Mouse (Mus musculus): ENCODE data around the gene Bcas3.

Bcas3 gene

DNA sequence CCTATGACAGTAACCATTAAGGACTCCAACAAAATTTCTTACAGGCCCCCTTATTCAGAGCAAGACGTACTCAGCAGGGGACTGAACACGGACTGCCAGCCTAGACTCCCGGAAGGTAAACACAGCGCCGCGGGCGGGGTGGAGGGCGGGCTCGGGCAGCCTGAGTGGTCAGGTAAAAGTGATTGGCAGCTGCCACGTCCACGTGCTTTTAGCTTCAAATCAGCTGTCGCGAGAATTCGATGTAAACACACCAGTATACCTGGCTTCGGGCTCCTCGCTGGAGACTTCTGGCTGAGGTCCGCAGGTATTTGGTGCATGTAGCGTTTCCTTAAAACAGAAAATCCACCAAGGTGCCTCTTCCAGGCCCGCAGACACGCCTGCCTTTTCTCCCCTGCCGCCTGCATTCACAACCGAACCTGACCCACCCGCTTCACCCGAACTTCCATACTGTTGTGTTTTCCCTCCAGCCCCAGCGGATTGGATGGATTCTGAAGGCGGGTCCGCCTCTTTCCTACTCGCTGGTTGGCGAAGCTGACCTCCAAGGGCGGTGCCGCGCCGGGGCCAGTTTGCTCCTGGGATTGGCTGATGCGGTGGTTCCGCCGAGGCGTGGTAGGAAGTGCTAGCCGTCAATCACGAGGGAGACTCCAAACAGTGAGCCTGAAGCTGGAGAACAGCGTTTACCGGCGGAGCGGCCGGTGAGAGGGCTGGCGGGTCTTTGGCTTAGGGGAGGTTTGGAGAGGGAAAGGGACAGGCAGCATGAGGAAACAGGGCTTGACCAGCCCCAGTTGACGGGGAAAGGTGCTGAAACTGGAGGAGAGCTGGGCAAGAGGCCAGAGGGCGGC lies at the start of gene Bcas3:
Bcas3 (plus strand) TSS at position 629 of the 842 bp plus-strand sequence.
- DNase-seq (ENCODE audit: low read depth, low spot score) = peak; percentile 97
- H3K36me3 ChIP-seq (ENCODE audit: control insufficient read depth, insufficient read depth, low read length, poor library complexity, severe bottlenecking) = no peaks in the 10 kb centered on the region
- H3K27me3 ChIP-seq (ENCODE audit: control insufficient read depth, insufficient read depth, low read length, poor library complexity, severe bottlenecking) = no peaks in the 10 kb centered on the region

DNA sequence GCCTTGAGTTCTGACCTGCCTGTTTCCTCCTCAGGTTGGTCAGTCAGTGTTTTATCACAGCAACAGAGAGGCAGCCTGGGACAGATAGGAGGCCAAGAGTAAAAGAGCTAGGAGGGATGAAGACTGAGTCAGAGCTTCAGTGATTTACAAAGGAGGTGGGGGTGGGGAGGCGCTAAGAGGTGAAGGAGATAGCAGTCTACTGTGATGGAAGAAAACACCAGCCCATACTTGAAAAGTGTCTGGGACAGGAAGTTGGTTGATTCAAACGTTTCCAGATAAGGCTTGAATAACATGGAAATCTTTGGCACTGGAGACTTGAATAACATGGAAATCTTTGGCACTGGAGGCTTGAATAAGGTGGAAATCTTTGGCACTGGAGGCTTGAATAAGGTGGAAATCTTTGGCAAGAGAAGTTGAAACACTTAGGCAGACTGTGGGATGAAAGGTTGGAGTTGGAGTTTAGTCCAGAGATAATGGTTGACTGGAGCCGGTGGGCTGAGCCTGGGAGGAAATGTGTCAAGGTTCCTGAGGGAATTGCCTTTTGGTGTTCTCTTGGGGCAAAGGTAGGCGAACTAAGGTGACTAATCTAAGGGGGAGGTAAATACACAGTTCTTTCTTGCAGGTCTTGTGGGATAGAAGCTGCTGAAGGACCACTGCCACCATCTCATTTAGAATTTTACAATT lies 46.2 kb upstream of the Bcas3 start:
- no peak for DNase-seq (ENCODE audit: low read depth, low spot score)
- H3K27me3 ChIP-seq (ENCODE audit: control insufficient read depth, insufficient read depth, low read length, poor library complexity, severe bottlenecking) = no peaks in the 10 kb centered on the region
- no peaks in the 10 kb centered on the region for H3K36me3 ChIP-seq (ENCODE audit: control insufficient read depth, insufficient read depth, low read length, poor library complexity, severe bottlenecking)

DNA sequence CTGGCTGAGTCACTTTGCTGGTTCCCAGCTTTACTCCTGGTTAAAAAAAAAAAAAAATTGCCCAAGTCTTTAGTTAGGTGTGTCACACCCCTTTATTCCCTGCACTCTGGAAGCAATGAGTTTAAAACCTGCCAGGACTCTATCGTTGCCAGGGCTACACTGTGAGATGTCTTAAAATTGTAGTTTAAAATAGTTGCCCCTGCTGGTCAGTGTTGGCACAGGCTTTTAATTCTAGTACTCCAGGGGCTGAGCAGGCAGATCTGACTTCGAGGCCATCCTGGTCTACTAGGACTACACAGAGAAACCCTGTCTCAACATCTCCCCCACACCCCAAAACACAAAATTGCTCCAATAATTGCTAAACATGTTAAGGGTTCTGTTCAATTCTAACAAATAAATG lies 44.2 kb upstream of the Bcas3 start:
- peak; percentile 49 for DNase-seq (ENCODE audit: low read depth, low spot score)
- Histone ChIP-seq H3K27me3 (ENCODE audit: control insufficient read depth, insufficient read depth, low read length, poor library complexity, severe bottlenecking) (no peaks in the 10 kb centered on the region), H3K36me3 (ENCODE audit: control insufficient read depth, insufficient read depth, low read length, poor library complexity, severe bottlenecking) (no peaks in the 10 kb centered on the region)

DNA sequence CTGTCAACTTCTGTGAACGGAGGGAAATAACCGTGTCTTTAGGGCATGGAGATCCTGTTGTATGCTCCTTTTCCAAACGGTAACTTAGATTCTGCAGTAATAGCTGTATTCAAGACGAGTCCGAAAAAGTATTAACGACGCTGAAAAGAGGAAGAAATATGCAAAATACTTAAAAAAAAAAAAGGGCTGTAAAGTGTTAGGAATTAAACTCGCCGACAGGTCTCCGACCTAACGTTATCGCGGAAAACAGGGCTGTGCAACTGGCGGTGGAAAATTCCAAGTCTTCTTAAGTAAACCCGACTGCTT lies 42.6 kb upstream of the Bcas3 start:
- H3K27me3 ChIP-seq (ENCODE audit: control insufficient read depth, insufficient read depth, low read length, poor library complexity, severe bottlenecking) = no peaks in the 10 kb centered on the region
- no peak for DNase-seq (ENCODE audit: low read depth, low spot score)
- peaks cover under 1% of the 10 kb centered on the region; the same call in 1 of the 2 replicates for H3K36me3 ChIP-seq (ENCODE audit: control insufficient read depth, insufficient read depth, low read length, poor library complexity, severe bottlenecking)

DNA sequence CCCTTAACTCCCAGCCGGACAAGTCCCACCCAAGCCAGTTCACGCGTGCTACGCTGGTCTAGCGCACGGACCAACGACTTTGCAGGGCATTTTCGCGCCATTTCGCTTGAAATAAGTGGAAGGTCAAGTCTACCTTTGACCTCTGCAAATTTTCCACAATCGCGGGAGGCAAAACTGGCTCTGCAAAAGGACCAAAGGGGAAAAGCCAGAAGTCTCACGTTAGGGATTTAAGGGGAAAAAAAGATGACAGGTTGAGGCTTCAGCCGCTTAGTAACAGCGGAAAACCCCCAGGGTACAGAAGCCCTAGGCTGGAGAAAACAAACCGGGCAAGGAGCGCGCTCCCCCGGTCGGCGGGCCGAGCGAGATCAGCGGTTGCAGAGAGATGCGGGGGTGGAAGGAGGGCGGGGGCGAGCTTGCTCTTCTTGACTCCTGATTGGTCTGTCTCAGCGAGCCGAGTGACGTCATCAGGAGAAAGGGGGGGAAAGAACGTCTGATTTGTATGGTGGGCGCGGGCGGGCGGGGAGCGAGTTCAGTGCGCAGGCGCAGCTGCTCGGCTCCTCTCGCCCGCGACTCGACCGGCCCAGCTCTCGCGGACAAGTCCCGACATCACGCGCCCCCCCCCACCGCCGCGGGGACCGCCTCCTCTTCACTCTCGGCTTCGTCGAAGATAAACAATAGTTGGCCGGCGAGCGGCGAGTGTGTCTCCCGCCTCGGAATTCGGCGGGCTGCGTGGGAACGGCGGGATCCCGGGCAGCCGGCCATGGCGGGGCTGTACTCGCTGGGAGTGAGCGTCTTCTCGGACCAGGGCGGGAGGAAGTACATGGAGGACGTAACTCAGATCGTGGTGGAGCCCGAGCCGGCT lies 42.0 kb upstream of the Bcas3 start, which contains the start of gene Ppm1d:
Ppm1d (plus strand) TSS at position 532 of the 862 bp plus-strand sequence.
- DNase-seq (ENCODE audit: low read depth, low spot score) = peak; percentile 100

DNA sequence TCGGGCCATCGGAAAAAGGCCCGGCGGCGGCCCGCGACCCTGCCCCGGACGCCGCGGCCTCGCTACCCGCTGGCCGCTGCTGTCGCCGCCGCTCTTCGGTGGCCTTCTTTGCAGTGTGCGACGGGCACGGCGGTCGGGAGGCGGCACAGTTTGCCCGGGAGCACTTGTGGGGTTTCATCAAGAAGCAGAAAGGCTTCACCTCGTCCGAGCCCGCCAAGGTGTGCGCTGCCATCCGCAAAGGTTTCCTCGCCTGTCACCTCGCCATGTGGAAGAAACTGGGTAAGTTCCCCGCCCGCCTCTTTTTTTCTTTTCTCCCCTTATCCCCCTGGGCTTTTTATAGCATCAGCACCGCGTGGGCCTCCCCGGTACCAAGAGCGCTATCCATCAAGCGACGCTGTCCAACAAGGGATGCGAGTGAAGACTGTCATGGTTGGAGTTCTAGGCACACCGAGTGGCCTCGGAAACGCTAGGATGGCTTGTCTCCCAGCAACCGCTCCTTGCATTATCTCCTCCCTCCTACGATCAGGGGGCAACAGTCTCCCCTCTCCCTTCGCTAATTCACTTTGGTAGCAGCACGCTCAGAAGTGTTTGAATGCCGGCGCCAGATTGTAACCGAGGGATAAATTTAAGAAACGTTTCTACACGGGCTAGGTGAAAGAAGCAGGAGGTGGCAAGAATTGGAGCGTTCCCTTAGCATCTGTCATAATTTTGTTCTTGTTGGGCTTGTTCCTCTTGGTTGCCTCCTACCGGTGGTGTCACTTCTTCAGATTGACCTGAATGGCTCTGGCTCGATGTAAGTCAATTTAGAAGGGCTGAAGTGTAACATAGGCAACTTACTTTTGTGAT lies 41.1 kb upstream of the Bcas3 start:
- no peaks in the 10 kb centered on the region for H3K27me3 ChIP-seq (ENCODE audit: control insufficient read depth, insufficient read depth, low read length, poor library complexity, severe bottlenecking)
- DNase-seq (ENCODE audit: low read depth, low spot score) = peak; percentile 74
- peaks cover 1% of the 10 kb centered on the region; the same call in 1 of the 2 replicates for H3K36me3 ChIP-seq (ENCODE audit: control insufficient read depth, insufficient read depth, low read length, poor library complexity, severe bottlenecking)

More for the DNA sequence above, 42.0 kb upstream of the Bcas3 start, which contains the start of gene Ppm1d:
- Histone ChIP-seq H3K27me3 (ENCODE audit: control insufficient read depth, insufficient read depth, low read length, poor library complexity, severe bottlenecking) (no peaks in the 10 kb centered on the region), H3K36me3 (ENCODE audit: control insufficient read depth, insufficient read depth, low read length, poor library complexity, severe bottlenecking) (peaks cover 1% of the 10 kb centered on the region; the same call in 1 of the 2 replicates)

DNA sequence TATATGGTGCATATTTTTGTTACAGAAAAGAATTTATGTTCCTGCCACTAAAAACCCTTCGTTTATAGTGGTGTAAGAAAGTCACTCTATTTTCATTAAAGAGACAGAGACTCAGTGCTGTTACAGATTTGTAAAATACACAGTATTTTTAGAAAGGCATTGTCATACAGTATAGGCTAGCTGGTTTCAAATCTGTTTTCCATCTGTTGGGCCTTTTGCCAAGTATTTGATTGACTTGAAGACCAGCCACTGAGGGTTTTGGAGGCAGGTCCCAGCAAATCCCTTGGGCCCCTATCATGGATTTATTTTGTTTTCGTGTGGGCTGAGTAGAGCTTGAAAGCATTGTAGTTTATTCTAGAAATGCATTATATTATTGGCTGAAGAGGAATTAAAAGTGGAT lies 40.1 kb upstream of the Bcas3 start:
- Histone ChIP-seq H3K27me3 (ENCODE audit: control insufficient read depth, insufficient read depth, low read length, poor library complexity, severe bottlenecking) (no peaks in the 10 kb centered on the region), H3K36me3 (ENCODE audit: control insufficient read depth, insufficient read depth, low read length, poor library complexity, severe bottlenecking) (peaks cover 1% of the 10 kb centered on the region; the same call in 1 of the 2 replicates)
- DNase-seq (ENCODE audit: low read depth, low spot score) = peak; percentile 74

DNA sequence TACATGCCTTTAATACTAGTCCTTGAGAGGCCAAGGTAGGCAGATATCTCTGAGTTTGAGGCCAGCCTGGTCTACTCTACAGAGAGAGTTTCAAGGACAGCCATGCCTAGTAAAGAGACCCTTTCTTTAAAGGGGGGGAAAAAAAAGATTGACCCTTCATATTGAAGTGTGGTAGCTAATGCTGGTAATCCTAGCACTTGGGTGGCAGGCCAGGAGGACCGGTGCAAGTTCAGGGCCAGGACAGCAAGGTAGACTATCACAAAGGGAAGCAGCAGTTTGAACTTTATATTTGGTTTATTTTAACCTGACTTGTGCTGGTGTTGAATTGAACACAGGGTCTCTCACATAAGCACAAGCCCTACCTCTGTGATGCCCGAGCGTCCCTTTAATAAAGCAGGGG lies 39.6 kb upstream of the Bcas3 start:
- H3K27me3 ChIP-seq (ENCODE audit: control insufficient read depth, insufficient read depth, low read length, poor library complexity, severe bottlenecking) = no peaks in the 10 kb centered on the region
- H3K36me3 ChIP-seq (ENCODE audit: control insufficient read depth, insufficient read depth, low read length, poor library complexity, severe bottlenecking) = peaks cover 1% of the 10 kb centered on the region; the same call in 1 of the 2 replicates
- DNase-seq (ENCODE audit: low read depth, low spot score) = no peak

DNA sequence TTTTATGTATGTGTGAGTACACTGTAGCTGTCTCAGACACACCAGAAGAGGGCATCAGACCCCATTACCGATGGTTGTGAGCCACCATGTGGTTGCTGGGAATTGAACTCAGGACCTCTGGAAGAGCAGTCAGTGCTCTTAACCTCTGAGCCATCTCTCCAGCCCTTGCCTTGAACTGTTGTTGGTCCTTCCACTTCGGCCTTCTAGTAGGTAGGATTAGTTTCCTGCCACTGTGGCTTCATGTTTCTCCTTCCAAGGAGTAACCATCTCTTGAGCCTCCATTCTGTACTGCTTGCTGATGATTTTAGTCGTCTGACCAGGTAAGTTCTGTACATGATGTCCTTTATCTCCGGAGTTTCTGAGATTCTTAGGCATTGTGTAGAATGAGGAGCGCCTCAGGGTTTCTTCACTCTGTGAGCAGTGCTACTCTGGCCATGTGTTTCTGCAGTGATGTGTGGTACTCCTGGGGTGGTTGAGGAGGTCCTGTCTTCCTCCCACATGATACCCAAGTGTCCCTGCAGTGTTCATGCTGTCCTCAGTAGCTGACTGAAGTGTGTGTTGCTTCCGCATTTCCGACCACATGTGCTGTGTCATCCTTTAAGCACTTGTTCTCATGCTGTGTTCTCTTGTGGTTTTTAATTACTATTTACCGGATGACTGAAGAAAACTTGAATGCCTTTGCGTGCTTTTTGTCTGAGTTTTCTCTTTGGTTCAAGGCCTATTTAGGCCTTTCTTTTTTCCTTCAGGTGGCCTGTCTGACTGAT lies 29.2 kb upstream of the Bcas3 start:
- peak; percentile 54 for DNase-seq (ENCODE audit: low read depth, low spot score)
- H3K36me3 ChIP-seq (ENCODE audit: control insufficient read depth, insufficient read depth, low read length, poor library complexity, severe bottlenecking) = peaks cover 9% of the 10 kb centered on the region; the same call in 1 of the 2 replicates

DNA sequence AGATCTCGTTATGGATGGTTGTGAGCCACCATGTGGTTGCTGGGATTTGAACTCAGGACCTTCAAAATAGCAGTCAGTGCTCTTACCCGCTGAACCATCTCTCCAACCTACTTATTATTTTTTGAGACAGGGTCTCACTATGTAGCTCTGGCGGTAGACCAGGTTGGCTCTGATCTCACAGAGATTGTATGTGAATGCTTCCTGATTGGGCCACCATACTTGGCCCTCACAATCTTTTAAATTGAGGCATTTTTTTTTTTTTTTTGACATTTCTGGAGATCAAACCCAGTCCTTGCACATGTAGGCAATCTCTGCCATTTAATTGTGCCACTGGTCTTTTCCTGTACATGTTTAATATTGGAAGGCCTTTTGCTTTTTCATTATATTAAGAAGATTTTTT lies 24.2 kb upstream of the Bcas3 start:
- DNase-seq (ENCODE audit: low read depth, low spot score) = no peak
- H3K36me3 ChIP-seq (ENCODE audit: control insufficient read depth, insufficient read depth, low read length, poor library complexity, severe bottlenecking) = peaks cover 4% of the 10 kb centered on the region; the same call in 1 of the 2 replicates
- no peaks in the 10 kb centered on the region for H3K27me3 ChIP-seq (ENCODE audit: control insufficient read depth, insufficient read depth, low read length, poor library complexity, severe bottlenecking)

More for the DNA sequence above, 29.2 kb upstream of the Bcas3 start:
- H3K27me3 ChIP-seq (ENCODE audit: control insufficient read depth, insufficient read depth, low read length, poor library complexity, severe bottlenecking) = no peaks in the 10 kb centered on the region

DNA sequence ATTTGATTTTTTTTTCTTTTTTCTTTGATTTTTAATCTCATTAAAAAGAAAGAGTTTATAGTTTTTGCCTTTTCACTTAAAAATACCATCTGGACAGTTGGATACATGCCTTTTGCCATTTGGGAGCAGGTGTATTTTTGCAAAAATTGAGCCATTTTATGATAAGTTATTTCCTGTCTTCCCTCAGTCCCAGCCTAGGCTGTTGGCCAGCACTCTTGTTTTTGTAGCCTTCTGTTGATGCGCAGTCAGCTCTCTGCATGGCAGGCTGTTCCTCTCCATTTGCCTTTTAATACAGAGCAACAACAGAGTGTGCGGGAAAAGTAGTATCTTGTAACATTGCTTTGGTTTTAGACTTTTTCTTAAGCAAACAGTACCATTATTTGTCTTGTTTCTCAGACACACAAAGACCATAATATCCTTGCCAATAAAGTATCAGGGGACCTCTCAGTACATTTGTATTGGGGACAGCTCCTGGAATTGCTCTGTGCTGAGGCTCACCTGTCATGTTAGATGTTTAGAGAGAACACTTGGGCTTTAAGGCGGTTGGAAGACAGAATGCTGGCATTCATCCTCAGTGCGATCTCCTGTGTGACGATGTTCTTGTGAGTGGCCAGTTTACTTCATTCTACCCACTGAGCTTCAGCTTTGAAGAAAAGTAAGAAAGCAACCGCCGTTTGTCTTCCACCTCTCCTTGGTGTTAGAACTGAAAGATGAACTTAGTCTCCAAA lies 23.6 kb upstream of the Bcas3 start:
- DNase-seq (ENCODE audit: low read depth, low spot score) = no peak
- Histone ChIP-seq H3K27me3 (ENCODE audit: control insufficient read depth, insufficient read depth, low read length, poor library complexity, severe bottlenecking) (no peaks in the 10 kb centered on the region), H3K36me3 (ENCODE audit: control insufficient read depth, insufficient read depth, low read length, poor library complexity, severe bottlenecking) (peaks cover 4% of the 10 kb centered on the region; the same call in 1 of the 2 replicates)

DNA sequence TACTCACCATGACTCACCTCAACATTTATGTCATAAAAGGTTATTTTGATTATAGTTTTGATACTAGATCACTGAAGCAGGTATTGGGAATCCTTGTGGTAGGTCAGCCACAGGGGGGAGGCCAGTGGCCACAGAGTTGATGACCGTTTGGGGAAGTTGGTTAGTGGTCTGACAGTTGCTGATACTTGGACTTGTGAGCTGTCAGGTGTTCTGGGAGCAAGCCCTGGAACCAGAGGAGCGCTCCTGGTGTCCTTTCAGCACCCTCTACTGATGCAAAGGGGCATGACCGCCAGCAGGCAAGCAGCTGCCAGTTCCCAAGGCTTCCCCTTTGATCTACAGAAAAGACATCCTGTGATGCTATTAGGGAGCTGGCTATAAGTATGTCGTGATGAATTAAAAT lies 18.2 kb upstream of the Bcas3 start:
- Histone ChIP-seq H3K36me3 (ENCODE audit: control insufficient read depth, insufficient read depth, low read length, poor library complexity, severe bottlenecking) (peaks cover 7% of the 10 kb centered on the region), H3K27me3 (ENCODE audit: control insufficient read depth, insufficient read depth, low read length, poor library complexity, severe bottlenecking) (no peaks in the 10 kb centered on the region)
- DNase-seq (ENCODE audit: low read depth, low spot score) = peak; percentile 39
